Comparison of ENCODE assay signal across 26 mouse cellular contexts in the genomic region with DNA sequence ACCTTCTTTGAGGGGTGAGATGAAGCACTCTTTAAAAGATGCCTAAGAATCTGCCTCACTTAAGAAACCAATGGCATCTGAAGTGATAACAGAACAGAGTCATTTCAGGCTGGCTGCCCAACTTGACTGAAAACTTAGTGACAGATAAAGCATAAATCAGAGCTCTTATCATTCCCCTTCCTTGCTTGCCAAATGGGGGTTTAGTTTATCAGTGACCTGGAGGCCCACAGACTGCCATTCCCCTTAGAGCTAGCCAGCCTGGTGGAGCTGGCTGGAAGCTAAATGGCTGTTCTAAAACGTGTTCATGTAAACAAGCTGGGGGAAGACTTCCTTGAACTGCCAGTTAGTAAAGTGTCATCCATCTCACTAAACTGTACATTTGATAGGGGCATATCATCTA.
A peak's percentile ranks its signal among the peaks of the same experiment; 100 is the strongest.
DNase-seq lines count a peak whose midpoint lies in the region; ATAC-seq and TF ChIP-seq lines count a peak whose summit lies in the region.
"Had no signal": no experiment of that assay in that cellular context is flagged by ENCODE, and none has a peak within 500 bp of the region (broad histone marks: within the 10 kb centered on the region; RNA-seq: fewer than 3 reads in every experiment).

No protein-coding gene starts in this region.

- peaks cover 33% of the 10 kb centered on the region for H3K4me1 ChIP-seq in heart, embryonic 10.5 days
- H3K4me1 ChIP-seq in heart, adult 2 months (ENCODE audit: control insufficient read depth, insufficient read depth, low read length) = no peaks in the 10 kb centered on the region
- peaks cover 9% of the 10 kb centered on the region for H3K4me1 ChIP-seq in heart, embryonic 16.5 days (ENCODE audit: control insufficient read depth, insufficient read depth, low read length)
- peaks cover 24 to 28% of the 10 kb centered on the region in 2 experiments for H3K4me1 ChIP-seq in liver, embryonic 14.5 days (replicated peaks; ENCODE audit: control insufficient read depth in 2 of 2, insufficient read depth in 2 of 2, low read length in 1 of 2)
- no peaks in the 10 kb centered on the region for H3K4me1 ChIP-seq in kidney, embryonic 14.5 days (ENCODE audit: control insufficient read depth, insufficient read depth, low read length)
- H3K4me1 ChIP-seq: hindbrain, embryonic 13.5 days; neural tube, embryonic 15.5 days had no signal

- DNase-seq in heart, embryonic 10.5 days (ENCODE audit: low spot score) = peak; percentile 77
- DNase-seq in heart, adult 2 months = no peak
- no peak for DNase-seq in heart, postnatal 25 days (ENCODE audit: low spot score)
- peak; percentile 18 for DNase-seq in c-Kit-positive CD71-positive TER-119-positive erythroid progenitor cells, embryonic 14.5 days (ENCODE audit: low spot score)
- DNase-seq in liver, embryonic 14.5 days (ENCODE audit: low read depth in 3 of 3, low spot score in 3 of 3) = peak; percentile 14 to 39 (median 16)
- no peak for DNase-seq in left cerebral cortex, postnatal 14 days (ENCODE audit: low spot score in 2 of 2)
- DNase-seq: adrenal gland, postnatal 14 days; cerebellum, adult 9-11 months; forebrain, postnatal 0 days; gastrocnemius, postnatal 14 days; heart, adult 11 months; kidney, adult 18-20 months; layer of hippocampus, adult 9-11 months; lung, adult 18-20 months; lung, postnatal 14 days; thymus, postnatal 25 days had no signal

- H3K9me3 ChIP-seq in heart, embryonic 10.5 days = no peaks in the 10 kb centered on the region
- H3K9me3 ChIP-seq in heart, embryonic 16.5 days (replicated peaks; ENCODE audit: control insufficient read depth, low read length) = no peaks in the 10 kb centered on the region
- H3K9me3 ChIP-seq in liver, embryonic 14.5 days (ENCODE audit: control insufficient read depth, low read length) = no peaks in the 10 kb centered on the region
- no peaks in the 10 kb centered on the region for H3K9me3 ChIP-seq in kidney, embryonic 14.5 days (ENCODE audit: control insufficient read depth, low read length)
- H3K9me3 ChIP-seq: forebrain, embryonic 10.5 days; hindbrain, embryonic 13.5 days; limb, embryonic 10.5 days; midbrain, embryonic 12.5 days; neural tube, embryonic 15.5 days had no signal

- H3K4me2 ChIP-seq in heart, embryonic 16.5 days (ENCODE audit: low read depth, low read length) = 0 out of 2 replicates have a peak overlapping the region, but pooled peaks have one; percentile 6
- no peak overlapping the region; the same call in 1 of the 2 replicates for H3K4me2 ChIP-seq in liver, embryonic 14.5 days (ENCODE audit: low read depth)
- no peak overlapping the region for H3K4me2 ChIP-seq in kidney, embryonic 14.5 days (replicated peaks; ENCODE audit: low read depth, low read length)
- H3K4me2 ChIP-seq: hindbrain, embryonic 13.5 days; midbrain, embryonic 12.5 days; neural tube, embryonic 15.5 days had no signal

- no peaks in the 10 kb centered on the region for H3K36me3 ChIP-seq in heart, embryonic 10.5 days
- no peaks in the 10 kb centered on the region for H3K36me3 ChIP-seq in heart, adult 2 months (ENCODE audit: control insufficient read depth, insufficient read depth, low read length)
- H3K36me3 ChIP-seq in heart, embryonic 16.5 days (ENCODE audit: control insufficient read depth, insufficient read depth) = no peaks in the 10 kb centered on the region
- no peaks in the 10 kb centered on the region for H3K36me3 ChIP-seq in liver, embryonic 14.5 days (replicated peaks; ENCODE audit: control insufficient read depth, insufficient read depth, low read depth)
- H3K36me3 ChIP-seq in kidney, embryonic 14.5 days (ENCODE audit: control insufficient read depth, insufficient read depth, low read length) = no peaks in the 10 kb centered on the region
- H3K36me3 ChIP-seq: forebrain, embryonic 10.5 days; hindbrain, embryonic 13.5 days; limb, embryonic 10.5 days; midbrain, embryonic 12.5 days; neural tube, embryonic 15.5 days had no signal

- TF ChIP-seq EP300 in heart, adult 2 months (IDR thresholded peaks at IDR 0.05; ENCODE audit: insufficient read depth, low read depth, low read length) = no peak
- TF ChIP-seq EP300 in liver, embryonic 14.5 days (IDR thresholded peaks at IDR 0.05; ENCODE audit: low read depth) = peak; percentile 66

- H3K79me2 ChIP-seq in heart, adult 2 months (replicated peaks; ENCODE audit: control insufficient read depth, insufficient read depth, low read length) = no peaks in the 10 kb centered on the region

- intact Hi-C loops in heart, adult 2 months (cut with DNase I) = no loop called here
- intact Hi-C loops in heart, postnatal 25 days (cut with DNase I) = no loop called here
- intact Hi-C loops in left cerebral cortex, postnatal 14 days (cut with DNase I) = no loop called here

- H3K9ac ChIP-seq in heart, adult 2 months (ENCODE audit: low read depth, low read length) = no peak overlapping the region
- H3K9ac ChIP-seq in heart, embryonic 16.5 days (ENCODE audit: low read length) = no peak overlapping the region
- H3K9ac ChIP-seq in liver, embryonic 14.5 days (replicated peaks) = no peak overlapping the region
- no peak overlapping the region for H3K9ac ChIP-seq in kidney, embryonic 14.5 days (ENCODE audit: low read depth, low read length)
- H3K9ac ChIP-seq: forebrain, postnatal 0 days; hindbrain, embryonic 13.5 days; midbrain, embryonic 12.5 days; neural tube, embryonic 15.5 days had no signal

- H3K27me3 ChIP-seq in heart, embryonic 10.5 days (ENCODE audit: insufficient read depth, poor library complexity, severe bottlenecking) = no peaks in the 10 kb centered on the region
- no peaks in the 10 kb centered on the region for H3K27me3 ChIP-seq in heart, adult 2 months (ENCODE audit: control insufficient read depth, insufficient read depth, low read length)
- no peaks in the 10 kb centered on the region for H3K27me3 ChIP-seq in heart, embryonic 16.5 days (ENCODE audit: control insufficient read depth, insufficient read depth, low read length)
- no peaks in the 10 kb centered on the region for H3K27me3 ChIP-seq in liver, embryonic 14.5 days (ENCODE audit: control insufficient read depth, insufficient read depth, low read length)
- H3K27me3 ChIP-seq in kidney, embryonic 14.5 days (ENCODE audit: control insufficient read depth, insufficient read depth, low read length) = no peaks in the 10 kb centered on the region
- H3K27me3 ChIP-seq: hindbrain, embryonic 13.5 days; midbrain, embryonic 12.5 days; neural tube, embryonic 15.5 days had no signal

- peak overlapping the region; percentile 44; the same call in 1 of the 2 replicates for H3K27ac ChIP-seq in heart, embryonic 10.5 days
- no peak overlapping the region for H3K27ac ChIP-seq in heart, adult 2 months
- no peak overlapping the region; the same call in 1 of the 2 replicates for H3K27ac ChIP-seq in heart, embryonic 16.5 days (ENCODE audit: low read length)
- no peak overlapping the region for H3K27ac ChIP-seq in liver, embryonic 14.5 days
- H3K27ac ChIP-seq in kidney, embryonic 14.5 days (ENCODE audit: low read depth, low read length) = no peak overlapping the region
- H3K27ac ChIP-seq: forebrain, embryonic 10.5 days; hindbrain, embryonic 13.5 days; kidney, postnatal 0 days; left cerebral cortex, adult 2 months; limb, embryonic 10.5 days; midbrain, embryonic 12.5 days; neural tube, embryonic 15.5 days had no signal

- WGBS in heart, embryonic 10.5 days = 2% methylated on average over 1 of the region's 1 CpGs
- WGBS in heart, adult 2 months = 11% methylated on average over 1 of the region's 1 CpGs
- WGBS in heart, embryonic 16.5 days = 0% methylated on average over 1 of the region's 1 CpGs
- WGBS in liver, embryonic 14.5 days (ENCODE audit: insufficient replicate concordance) = 0% methylated on average over 1 of the region's 1 CpGs
- WGBS in kidney, embryonic 14.5 days = 0% methylated on average over 1 of the region's 1 CpGs

- no peak for TF ChIP-seq CTCF in heart, adult 2 months (IDR thresholded peaks at IDR 0.05)
- TF ChIP-seq CTCF in liver, embryonic 14.5 days (IDR thresholded peaks at IDR 0.05; ENCODE audit: low read depth) = no peak

- H3K4me3 ChIP-seq in heart, embryonic 10.5 days = no peak overlapping the region
- H3K4me3 ChIP-seq in heart, adult 2 months = no peak overlapping the region
- no peak overlapping the region for H3K4me3 ChIP-seq in heart, embryonic 16.5 days (ENCODE audit: low read length)
- no peak overlapping the region for H3K4me3 ChIP-seq in liver, embryonic 14.5 days (ENCODE audit: insufficient read depth in 1 of 2, low read depth in 2 of 2, low read length in 2 of 2)
- H3K4me3 ChIP-seq in kidney, embryonic 14.5 days (ENCODE audit: low read length) = no peak overlapping the region
- H3K4me3 ChIP-seq: forebrain, embryonic 10.5 days; hindbrain, embryonic 13.5 days; left cerebral cortex, adult 2 months; limb, embryonic 10.5 days; midbrain, embryonic 12.5 days; neural tube, embryonic 15.5 days had no signal

- no peak for TF ChIP-seq POLR2A in heart, adult 2 months (IDR thresholded peaks at IDR 0.05; ENCODE audit: insufficient read depth, low read depth, low read length)

- ATAC-seq in heart, embryonic 16.5 days (replicated peaks; ENCODE audit: extremely low read depth, insufficient read depth, low FRiP score) = peak; percentile 70; the same call in 1 of the 2 replicates
- peak; percentile 52; the same call in 1 of the 2 replicates for ATAC-seq in liver, embryonic 14.5 days (ENCODE audit: insufficient read depth)
- ATAC-seq in kidney, embryonic 14.5 days (ENCODE audit: low FRiP score, low TSS enrichment) = no peak
- ATAC-seq: forebrain, postnatal 0 days; inflammation-experienced regulatory T-cells, adult 6 months had no signal

Comparison
In these comparisons a context has a peak if more than half of its experiments do, and no peak if none do; other contexts are left out.
1. DNase-seq: peak in heart, embryonic 10.5 days (single experiment), c-Kit-positive CD71-positive TER-119-positive erythroid progenitor cells, embryonic 14.5 days (single experiment) and liver, embryonic 14.5 days (3 of 3); none in heart, adult 2 months (0 of 2), heart, postnatal 25 days (single experiment) and left cerebral cortex, postnatal 14 days (0 of 2).